Mouse (Mus musculus) ES-E14 (cell line): ENCODE data around the gene Zfp57. TPM values are rescaled to one million over a fixed set of nuclear protein-coding genes. Genes with fewer than 3 reads are reported as not detected.
"Not testable (repeated sequence)": the region's sequence is repeated elsewhere in the genome, so short reads cannot be mapped to it uniquely, and the experiment has no call there.

Experiments used
- DNase-seq: peaks from one replicate; pipeline ENCODE4 v3.0.0-alpha.2; 2013; ENCODE audit warnings: low read depth, low spot score
- H3K27ac ChIP-seq: 2 replicates; pipeline ENCODE4 v1.5.1; 2012; ENCODE audit warnings: low read depth, mild to moderate bottlenecking, low read length, moderate library complexity, mixed read lengths; ENCODE audit not compliant: poor library complexity, insufficient read depth, severe bottlenecking
- H3K36me3 ChIP-seq: 2 replicates; pipeline ENCODE4 v1.6.1; 2012; ENCODE audit warnings: mild to moderate bottlenecking, low read length, moderate library complexity, mixed read lengths; ENCODE audit not compliant: control insufficient read depth, poor library complexity, insufficient read depth, severe bottlenecking
- H3K4me1 ChIP-seq, 2 experiments: fragments of 150-350 bp in 1 of 2; sonication (generic) in 1 of 2; 2 replicates each; pipeline ENCODE4 v1.6.1; 2012; ENCODE audit warnings: low read length in 2 of 2, mild to moderate bottlenecking in 1 of 2, mixed read lengths in 1 of 2; ENCODE audit not compliant: control insufficient read depth in 2 of 2, insufficient read depth in 2 of 2, poor library complexity in 1 of 2
- H3K4me3 ChIP-seq, 2 experiments: fragments of 150-350 bp in 1 of 2; sonication (generic) in 1 of 2; 2 replicates each; pipeline ENCODE4 v1.5.1; 2012; ENCODE audit warnings: low read length in 2 of 2, low read depth in 1 of 2, mild to moderate bottlenecking in 1 of 2, mixed read lengths in 1 of 2; ENCODE audit not compliant: insufficient read depth in 1 of 2, poor library complexity in 1 of 2, severe bottlenecking in 1 of 2
- H3K9ac ChIP-seq: 2 replicates; pipeline ENCODE4 v1.6.1; 2012; ENCODE audit warnings: low read depth, mild to moderate bottlenecking, low read length, mixed read lengths; ENCODE audit not compliant: poor library complexity, insufficient read depth, severe bottlenecking
- H3K9me3 ChIP-seq: fragments of 150-350 bp; sonication (generic); 2 replicates; pipeline ENCODE4 v1.6.1; 2012; ENCODE audit warnings: low read depth, mild to moderate bottlenecking, low read length; ENCODE audit not compliant: control insufficient read depth, insufficient read depth
- CHD2 ChIP-seq: IDR thresholded peaks from 2 replicates; pipeline ENCODE4 v1.6.1; 2014; ENCODE audit warnings: mild to moderate bottlenecking, low read depth, low read length, inconsistent platforms
- HCFC1 ChIP-seq: IDR thresholded peaks from 2 replicates; pipeline ENCODE4 v1.6.1; 2012; ENCODE audit warnings: low read length, inconsistent platforms, borderline replicate concordance; ENCODE audit not compliant: insufficient read depth
- MAFK ChIP-seq: IDR thresholded peaks from 2 replicates; pipeline ENCODE4 v1.6.1; 2014; ENCODE audit warnings: mild to moderate bottlenecking, low read depth, low read length, inconsistent platforms; ENCODE audit not compliant: insufficient read depth
- ZC3H11A ChIP-seq: IDR thresholded peaks from 2 replicates; pipeline ENCODE4 v1.6.1; 2012; ENCODE audit warnings: low read depth, mild to moderate bottlenecking, inconsistent platforms, low read length, borderline replicate concordance
- ZNF384 ChIP-seq: IDR thresholded peaks from 2 replicates; pipeline ENCODE4 v1.6.1; 2012; ENCODE audit warnings: low read depth, low read length, inconsistent platforms
- in situ Hi-C, 2 experiments: fragments of 600-800 bp; cut with MboI; formaldehyde crosslinking; loops; one replicate each; pipeline ENCODE4 v1.15.1; 2025; ENCODE audit warnings: low sequenced_read_pairs in 2 of 2, inconsistent platforms in 1 of 2; ENCODE audit not compliant: unreplicated experiment in 2 of 2
- total RNA-seq: library from RNA; depleted of rRNA; stranded (reverse); fragments of 300-350 nt; gene quantifications from 2 replicates; pipeline ENCODE4 v1.2.3, GENCODE M21; 2012

Gene Zfp57
- total RNA-seq, 1 experiment, result 360 TPM

DNA sequence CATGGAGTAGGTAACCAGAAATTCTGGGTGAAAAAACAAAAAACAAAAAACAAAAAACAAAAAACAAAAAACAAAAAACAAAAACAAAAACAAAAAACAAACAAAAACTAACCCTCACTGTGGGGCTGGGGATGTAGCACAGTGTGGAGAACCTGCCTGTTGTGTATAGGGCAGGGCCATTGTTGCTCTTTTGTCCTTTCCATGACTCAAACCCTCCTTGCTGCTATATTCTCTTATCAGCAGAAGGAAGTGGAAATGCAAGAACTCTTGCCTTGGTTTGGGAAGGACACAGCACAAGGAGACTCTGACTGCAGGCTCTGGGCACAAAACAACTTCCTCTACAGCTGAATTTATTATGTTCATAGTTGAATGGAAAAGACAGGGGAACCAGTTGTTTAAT lies 15.4 kb downstream of the Zfp57 start:
- Histone ChIP-seq H3K4me3 (no peak overlapping the region), H3K27ac (no peak overlapping the region), H3K9me3 (no peaks in the 10 kb centered on the region), H3K4me1 (peaks cover 8 to 9% of the 10 kb centered on the region in 2 experiments; a peak in 3 of 4 replicates), H3K36me3 (0 out of 2 replicates have a peak, but pooled peaks cover under 1% of the 10 kb centered on the region), H3K9ac (no peak overlapping the region)
- no peak for DNase-seq
- in situ Hi-C loops, result no loop called here
- TF ChIP-seq ZC3H11A, result no peak
- no peak for TF ChIP-seq MAFK
- TF ChIP-seq ZNF384, result no peak
- TF ChIP-seq CHD2, result no peak
- TF ChIP-seq HCFC1, result no peak

DNA sequence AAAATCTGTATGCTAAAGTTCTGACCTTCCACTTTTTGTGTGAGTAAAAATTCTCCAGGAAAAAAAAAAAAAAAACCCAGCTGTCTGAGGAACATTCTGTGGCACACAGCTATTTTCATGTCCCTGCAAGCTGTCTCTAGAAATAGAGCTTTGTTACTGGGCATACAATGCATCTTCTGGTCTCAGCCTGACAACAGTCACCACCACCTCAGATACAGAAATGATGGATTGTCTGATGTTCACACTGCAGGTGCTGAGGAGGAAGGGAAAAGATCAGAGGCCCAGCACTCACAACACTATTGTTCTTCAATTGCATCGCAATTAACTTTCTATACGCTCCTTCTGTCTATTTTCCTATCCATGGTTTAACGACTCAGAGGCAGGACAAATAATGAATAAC lies 17.4 kb downstream of the Zfp57 start:
- DNase-seq, result no peak
- Histone ChIP-seq H3K4me1 (peaks cover 9% of the 10 kb centered on the region in 2 experiments), H3K36me3 (no peaks in the 10 kb centered on the region), H3K4me3 (no peak overlapping the region), H3K9ac (no peak overlapping the region; the same call in 1 of the 2 replicates), H3K27ac (no peak overlapping the region), H3K9me3 (no peaks in the 10 kb centered on the region)
- TF ChIP-seq MAFK, result no peak
- no peak for TF ChIP-seq ZNF384
- no peak for TF ChIP-seq CHD2
- no peak for TF ChIP-seq ZC3H11A
- in situ Hi-C loops, result no loop called here

DNA sequence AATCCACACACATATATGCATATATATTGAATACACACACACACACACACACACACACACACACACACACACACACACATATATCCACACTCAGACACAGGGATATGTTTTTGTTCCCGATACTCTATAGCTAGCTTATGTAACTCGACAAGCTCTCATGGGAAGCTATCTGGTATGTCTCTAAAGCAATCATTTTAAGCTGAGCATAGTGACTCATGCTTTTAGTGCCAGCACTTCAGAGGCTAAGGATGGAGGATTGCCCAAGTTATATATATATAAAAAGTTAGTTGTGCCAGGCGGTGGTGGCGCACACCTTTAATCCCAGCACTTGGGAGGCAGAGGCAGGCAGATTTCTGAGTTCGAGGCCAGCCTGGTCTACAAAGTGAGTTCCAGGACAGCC lies 18.3 kb downstream of the Zfp57 start:
- H3K4me3 ChIP-seq, H3K9me3 ChIP-seq, H3K27ac ChIP-seq, DNase-seq, H3K4me1 ChIP-seq, H3K36me3 ChIP-seq, in situ Hi-C loops, H3K9ac ChIP-seq: not testable (repeated sequence)

DNA sequence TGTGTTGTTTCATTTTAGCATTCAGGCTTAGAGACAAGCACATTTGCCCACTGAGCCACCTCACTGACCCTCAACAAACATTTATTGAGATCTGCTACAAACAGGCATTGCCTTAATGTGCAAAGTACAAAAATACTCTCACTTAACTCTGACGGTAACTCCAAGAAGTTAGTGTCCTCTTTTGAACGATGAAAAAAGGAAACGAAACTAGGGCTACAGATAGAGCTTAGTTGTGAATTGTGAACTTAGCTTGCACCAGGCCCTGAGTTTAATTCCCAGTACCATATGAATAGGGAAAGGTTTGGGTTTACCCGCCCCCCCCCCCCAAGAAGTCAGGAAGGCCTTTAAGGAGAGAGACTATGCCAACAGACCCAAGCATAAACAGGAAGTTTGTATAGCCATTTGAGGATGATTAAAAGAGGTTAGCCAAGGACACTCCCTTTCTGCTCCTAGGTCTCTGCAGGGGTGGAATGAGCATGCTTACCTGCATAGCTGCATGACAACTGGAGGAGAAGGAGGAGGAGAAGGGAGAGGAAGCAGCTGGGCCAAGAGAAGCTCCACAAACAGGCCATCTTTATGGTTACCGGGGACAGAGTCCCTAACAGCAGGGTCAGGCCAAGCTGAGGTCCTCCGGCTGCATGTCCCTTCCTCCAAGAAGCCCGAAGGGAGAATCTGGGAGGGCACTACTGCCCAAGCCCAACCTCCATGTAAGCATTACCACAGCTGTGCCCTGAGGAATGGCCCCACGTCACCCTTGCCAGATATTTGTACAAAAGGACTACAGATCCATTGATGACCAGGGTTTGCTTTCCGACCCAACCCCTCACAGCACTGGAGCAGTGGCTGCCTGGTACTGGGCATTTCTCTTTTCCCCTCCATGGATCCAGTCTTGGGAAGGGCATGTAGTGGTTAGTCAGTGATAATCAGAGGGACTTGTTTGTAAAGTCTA lies 21.9 kb downstream of the Zfp57 start, which contains the start of gene Mog:
Mog (minus strand) TSS at position 771 of the 949 bp plus-strand sequence.
- Histone ChIP-seq H3K4me1 (peaks cover 10% of the 10 kb centered on the region in 2 experiments; a peak in 3 of 4 replicates), H3K4me3 (no peak within 1 kb of the TSS), H3K27ac (peak within 1 kb of the TSS; percentile 56), H3K9me3 (no peaks in the 10 kb centered on the region), H3K9ac (0 out of 2 replicates have a peak within 1 kb of the TSS, but pooled peaks have one; percentile 23), H3K36me3 (no peaks in the 10 kb centered on the region)
- TF ChIP-seq HCFC1, result no peak
- TF ChIP-seq CHD2, result no peak
- TF ChIP-seq MAFK, result no peak
- no peak for TF ChIP-seq ZNF384
- TF ChIP-seq ZC3H11A, result no peak
- no peak for DNase-seq
- in situ Hi-C loops, result no loop called here
